Mouse (Mus musculus): Measurements from ENCODE around the gene Trpc7. TPM values are rescaled to one million over a fixed set of nuclear protein-coding genes. Genes with fewer than 3 reads are reported as not detected.

Trpc7 gene
- polyA plus RNA-seq, 1 experiment, result 0.01 TPM

GRCm38 (mm10) chr13:56914721-56915120 lies 18.9 kb upstream of the Trpc7 start:
- TF ChIP-seq MAX (IDR thresholded peaks at IDR 0.05) (no peak), MYOD1 (IDR thresholded peaks at IDR 0.05; ENCODE audit: control insufficient read depth, insufficient read length, low read depth) (no peak), USF1 (IDR thresholded peaks at IDR 0.05; ENCODE audit: low read depth) (no peak), MYOG (IDR thresholded peaks at IDR 0.05; ENCODE audit: control insufficient read depth, extremely low read depth, insufficient read length) (no peak), CTCF (IDR thresholded peaks at IDR 0.05; ENCODE audit: control insufficient read depth, insufficient read depth, insufficient read length) (no peak), FOSL1 (IDR thresholded peaks at IDR 0.05; ENCODE audit: insufficient read depth, low read length, poor library complexity, severe bottlenecking) (no peak), CEBPB (IDR thresholded peaks at IDR 0.05; ENCODE audit: low read depth) (no peak)
- peaks cover 3% of the 10 kb centered on the region for H3K27me3 ChIP-seq (ENCODE audit: control insufficient read depth, insufficient read depth, insufficient read length)
- no peaks in the 10 kb centered on the region for H3K36me3 ChIP-seq (ENCODE audit: control insufficient read depth, insufficient read depth)
- H3ac ChIP-seq (ENCODE audit: control insufficient read depth, insufficient read length, low read depth), result no peak overlapping the region
- H3K4me3 ChIP-seq (ENCODE audit: insufficient read depth, poor library complexity, severe bottlenecking), result no peak overlapping the region
- H3K79me2 ChIP-seq (ENCODE audit: control insufficient read depth, insufficient read depth), result no peaks in the 10 kb centered on the region
- H3K79me3 ChIP-seq (ENCODE audit: low read depth), result no peaks in the 10 kb centered on the region

- Histone ChIP-seq H3K4me3 (ENCODE audit: insufficient read depth, poor library complexity, severe bottlenecking) (no peak overlapping the region), H3K36me3 (ENCODE audit: control insufficient read depth, insufficient read depth) (no peaks in the 10 kb centered on the region), H3K79me3 (ENCODE audit: low read depth) (no peaks in the 10 kb centered on the region), H3K79me2 (ENCODE audit: control insufficient read depth, insufficient read depth) (no peaks in the 10 kb centered on the region), H3K27me3 (ENCODE audit: control insufficient read depth, insufficient read depth, insufficient read length) (peaks cover 4% of the 10 kb centered on the region), H3ac (ENCODE audit: control insufficient read depth, insufficient read length, low read depth) (no peak overlapping the region)
- TF ChIP-seq CTCF (IDR thresholded peaks at IDR 0.05; ENCODE audit: control insufficient read depth, insufficient read depth, insufficient read length) (no peak), USF1 (IDR thresholded peaks at IDR 0.05; ENCODE audit: low read depth) (no peak), MYOG (IDR thresholded peaks at IDR 0.05; ENCODE audit: control insufficient read depth, extremely low read depth, insufficient read length) (no peak)
Observed at GRCm38 (mm10) chr13:56911093-56911492, 15.3 kb upstream of the Trpc7 start.

- Histone ChIP-seq H3K79me3 (ENCODE audit: low read depth) (no peaks in the 10 kb centered on the region), H3K79me2 (ENCODE audit: control insufficient read depth, insufficient read depth) (no peaks in the 10 kb centered on the region), H3ac (ENCODE audit: control insufficient read depth, insufficient read length, low read depth) (no peak overlapping the region), H3K27me3 (ENCODE audit: control insufficient read depth, insufficient read depth, insufficient read length) (no peaks in the 10 kb centered on the region), H3K36me3 (ENCODE audit: control insufficient read depth, insufficient read depth) (no peaks in the 10 kb centered on the region), H3K4me3 (ENCODE audit: insufficient read depth, poor library complexity, severe bottlenecking) (no peak overlapping the region)
- TF ChIP-seq USF1 (IDR thresholded peaks at IDR 0.05; ENCODE audit: low read depth) (no peak), MYOD1 (IDR thresholded peaks at IDR 0.05; ENCODE audit: control insufficient read depth, insufficient read length, low read depth) (no peak), FOSL1 (IDR thresholded peaks at IDR 0.05; ENCODE audit: insufficient read depth, low read length, poor library complexity, severe bottlenecking) (no peak), MAX (IDR thresholded peaks at IDR 0.05) (no peak), CEBPB (IDR thresholded peaks at IDR 0.05; ENCODE audit: low read depth) (no peak)
Observed at GRCm38 (mm10) chr13:56895386-56895785, 407 bp downstream of the Trpc7 start.

GRCm38 (mm10) chr13:56894543-56894942 lies 1.2 kb downstream of the Trpc7 start:
- no peaks in the 10 kb centered on the region for H3K27me3 ChIP-seq (ENCODE audit: control insufficient read depth, insufficient read depth, insufficient read length)
- TF ChIP-seq MYOG (IDR thresholded peaks at IDR 0.05; ENCODE audit: control insufficient read depth, extremely low read depth, insufficient read length) (no peak), CTCF (IDR thresholded peaks at IDR 0.05; ENCODE audit: control insufficient read depth, insufficient read depth, insufficient read length) (no peak), USF1 (IDR thresholded peaks at IDR 0.05; ENCODE audit: low read depth) (no peak), CEBPB (IDR thresholded peaks at IDR 0.05; ENCODE audit: low read depth) (no peak), FOSL1 (IDR thresholded peaks at IDR 0.05; ENCODE audit: insufficient read depth, low read length, poor library complexity, severe bottlenecking) (no peak), MYOD1 (IDR thresholded peaks at IDR 0.05; ENCODE audit: control insufficient read depth, insufficient read length, low read depth) (no peak), MAX (IDR thresholded peaks at IDR 0.05) (no peak)
- H3K36me3 ChIP-seq (ENCODE audit: control insufficient read depth, insufficient read depth), result no peaks in the 10 kb centered on the region
- no peak overlapping the region for H3K4me3 ChIP-seq (ENCODE audit: insufficient read depth, poor library complexity, severe bottlenecking)
- H3K79me3 ChIP-seq (ENCODE audit: low read depth), result no peaks in the 10 kb centered on the region
- H3K79me2 ChIP-seq (ENCODE audit: control insufficient read depth, insufficient read depth), result no peaks in the 10 kb centered on the region
- H3ac ChIP-seq (ENCODE audit: control insufficient read depth, insufficient read length, low read depth), result no peak overlapping the region

DNA sequence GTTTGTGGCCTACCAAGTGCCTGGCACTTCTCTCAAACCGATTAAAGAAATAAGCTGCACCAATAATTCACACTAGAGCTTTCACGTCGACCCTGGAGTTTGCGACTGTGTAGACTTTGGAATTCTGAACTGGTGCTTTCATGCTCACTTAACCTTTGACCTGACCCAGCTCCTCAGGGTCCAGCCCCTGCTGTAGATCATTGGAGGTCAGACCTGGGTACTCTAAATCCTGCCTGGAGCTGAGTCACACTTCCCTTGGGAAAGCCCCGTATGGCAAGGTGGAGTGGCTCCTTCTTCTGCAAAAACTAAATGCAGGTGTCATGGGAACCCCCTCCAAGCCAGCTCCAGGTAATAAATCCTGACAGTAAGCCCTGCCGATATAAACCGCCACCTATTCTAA lies 5.9 kb downstream of the Trpc7 start:
- H3K79me2 ChIP-seq (ENCODE audit: control insufficient read depth, insufficient read depth), result no peaks in the 10 kb centered on the region
- H3K4me3 ChIP-seq (ENCODE audit: insufficient read depth, poor library complexity, severe bottlenecking), result no peak overlapping the region
- no peaks in the 10 kb centered on the region for H3K27me3 ChIP-seq (ENCODE audit: control insufficient read depth, insufficient read depth, insufficient read length)
- TF ChIP-seq MAX (IDR thresholded peaks at IDR 0.05) (no peak), FOSL1 (IDR thresholded peaks at IDR 0.05; ENCODE audit: insufficient read depth, low read length, poor library complexity, severe bottlenecking) (no peak), MYOG (IDR thresholded peaks at IDR 0.05; ENCODE audit: control insufficient read depth, extremely low read depth, insufficient read length) (no peak), CTCF (IDR thresholded peaks at IDR 0.05; ENCODE audit: control insufficient read depth, insufficient read depth, insufficient read length) (no peak), CEBPB (IDR thresholded peaks at IDR 0.05; ENCODE audit: low read depth) (no peak), MYOD1 (IDR thresholded peaks at IDR 0.05; ENCODE audit: control insufficient read depth, insufficient read length, low read depth) (no peak)
- H3ac ChIP-seq (ENCODE audit: control insufficient read depth, insufficient read length, low read depth), result no peak overlapping the region
- H3K36me3 ChIP-seq (ENCODE audit: control insufficient read depth, insufficient read depth), result no peaks in the 10 kb centered on the region
- no peaks in the 10 kb centered on the region for H3K79me3 ChIP-seq (ENCODE audit: low read depth)

GRCm38 (mm10) chr13:56882931-56883330 lies 12.9 kb downstream of the Trpc7 start:
- no peaks in the 10 kb centered on the region for H3K79me3 ChIP-seq (ENCODE audit: low read depth)
- H3ac ChIP-seq (ENCODE audit: control insufficient read depth, insufficient read length, low read depth), result no peak overlapping the region
- no peak overlapping the region for H3K4me3 ChIP-seq (ENCODE audit: insufficient read depth, poor library complexity, severe bottlenecking)
- H3K27me3 ChIP-seq (ENCODE audit: control insufficient read depth, insufficient read depth, insufficient read length), result no peaks in the 10 kb centered on the region
- no peaks in the 10 kb centered on the region for H3K36me3 ChIP-seq (ENCODE audit: control insufficient read depth, insufficient read depth)
- TF ChIP-seq CTCF (IDR thresholded peaks at IDR 0.05; ENCODE audit: control insufficient read depth, insufficient read depth, insufficient read length) (no peak), FOSL1 (IDR thresholded peaks at IDR 0.05; ENCODE audit: insufficient read depth, low read length, poor library complexity, severe bottlenecking) (no peak), MYOD1 (IDR thresholded peaks at IDR 0.05; ENCODE audit: control insufficient read depth, insufficient read length, low read depth) (no peak), USF1 (IDR thresholded peaks at IDR 0.05; ENCODE audit: low read depth) (no peak), MYOG (IDR thresholded peaks at IDR 0.05; ENCODE audit: control insufficient read depth, extremely low read depth, insufficient read length) (no peak), CEBPB (IDR thresholded peaks at IDR 0.05; ENCODE audit: low read depth) (no peak), MAX (IDR thresholded peaks at IDR 0.05) (no peak)
- H3K79me2 ChIP-seq (ENCODE audit: control insufficient read depth, insufficient read depth), result no peaks in the 10 kb centered on the region
